Mouse (Mus musculus): ENCODE measurements around the gene Son.

DNA sequence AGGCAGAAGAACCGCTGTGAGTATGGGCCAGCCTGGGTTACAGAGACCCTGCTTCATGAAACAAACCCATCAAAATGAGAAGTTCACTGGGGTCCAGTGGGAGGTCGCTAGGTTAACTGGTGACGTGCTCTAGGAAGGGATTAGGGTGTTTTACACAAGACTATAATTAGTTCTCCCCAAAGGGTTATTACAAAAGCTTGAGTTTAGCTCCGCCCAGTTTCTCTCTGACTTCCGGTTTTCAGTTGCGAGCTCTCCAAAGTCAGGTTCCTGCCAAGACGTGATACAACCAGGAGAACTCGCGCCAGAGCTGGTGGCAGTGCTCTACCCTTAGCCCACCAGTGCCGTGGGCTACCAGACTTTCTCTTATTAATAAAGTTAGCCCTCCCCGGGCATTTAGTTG lies 36.1 kb upstream of the Son start:
- no peak for TF ChIP-seq CTCF (IDR thresholded peaks at IDR 0.05; ENCODE audit: insufficient read depth, low read length)
- no peak for TF ChIP-seq POLR2A (IDR thresholded peaks at IDR 0.05; ENCODE audit: borderline replicate concordance, extremely low read depth, low read depth, low read length)

Measured in lung, adult 2 months (tissue).